Mouse (Mus musculus): Measurements from ENCODE around the gene Lep.

DNA sequence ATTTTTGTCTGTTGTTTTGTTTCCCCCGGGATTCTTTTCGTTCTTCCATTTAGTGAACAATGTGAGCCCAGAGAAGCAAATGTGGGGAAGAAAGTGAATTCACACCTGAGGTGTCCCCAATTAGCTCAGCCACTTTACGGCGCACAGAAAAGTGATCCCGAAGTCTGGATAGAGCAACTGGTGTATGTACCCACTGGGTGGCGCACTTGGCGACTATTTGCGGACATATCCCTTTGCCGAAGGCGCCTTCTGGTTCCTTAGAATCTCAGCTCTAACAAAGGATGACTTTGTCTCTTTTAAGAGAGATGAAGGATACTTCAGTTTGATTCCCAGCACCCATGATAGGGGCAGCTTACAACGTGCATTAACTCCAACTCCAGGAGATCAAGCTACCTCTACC is 32.9 kb downstream of the Lep start:
- TF ChIP-seq MAFK (IDR thresholded peaks at IDR 0.05; ENCODE audit: insufficient read depth, low read depth, low read length) (no peak), ZNF384 (IDR thresholded peaks at IDR 0.05; ENCODE audit: low read depth, low read length) (no peak), ZC3H11A (IDR thresholded peaks at IDR 0.05; ENCODE audit: borderline replicate concordance, low read depth, low read length) (peak; percentile 24; the same call in 1 of the 2 replicates), CHD2 (IDR thresholded peaks at IDR 0.05; ENCODE audit: low read depth, low read length) (no peak)

Data from ES-E14 (cell line).